10 mouse cellular contexts compared by ENCODE assay signal in the genomic region with DNA sequence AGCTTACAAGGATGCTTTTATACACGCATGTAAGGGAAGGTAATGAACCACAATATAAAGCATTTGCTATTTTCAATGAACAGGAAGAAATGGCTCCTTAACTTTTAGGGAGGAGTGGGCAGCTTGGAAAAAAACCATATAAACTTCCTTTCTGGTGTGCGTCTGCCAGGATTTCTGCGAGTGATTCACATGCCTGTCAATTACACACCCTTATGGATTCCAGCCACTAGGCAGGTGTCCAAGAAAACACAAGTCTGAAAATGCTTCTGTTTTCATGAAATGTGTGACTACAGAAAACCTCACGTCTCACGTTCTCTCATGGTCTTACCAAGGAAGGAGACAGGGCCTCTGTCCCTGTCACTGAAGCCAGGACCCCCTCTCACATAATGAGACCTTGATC.
DNase-seq lines count a peak whose midpoint lies in the region; ATAC-seq and TF ChIP-seq lines count a peak whose summit lies in the region.
"Had no signal": no experiment of that assay in that cellular context is flagged by ENCODE, and none has a peak within 500 bp of the region (broad histone marks: within the 10 kb centered on the region; RNA-seq: fewer than 3 reads in every experiment).

No protein-coding gene starts in this region.

- H3K9me3 ChIP-seq in forebrain, embryonic 14.5 days (replicated peaks; ENCODE audit: control insufficient read depth, low read length): no peaks in the 10 kb centered on the region
- H3K9me3 ChIP-seq in forebrain, embryonic 15.5 days: no peaks in the 10 kb centered on the region
- H3K9me3 ChIP-seq in midbrain, embryonic 10.5 days (replicated peaks): no peaks in the 10 kb centered on the region
- H3K9me3 ChIP-seq in midbrain, embryonic 13.5 days: no peaks in the 10 kb centered on the region
- H3K9me3 ChIP-seq in embryonic facial prominence, embryonic 15.5 days (replicated peaks): no peaks in the 10 kb centered on the region
- H3K9me3 ChIP-seq in midbrain, postnatal 0 days (ENCODE audit: low read length): no peaks in the 10 kb centered on the region
- H3K9me3 ChIP-seq: hindbrain, embryonic 15.5 days had no signal

- H3K36me3 ChIP-seq in forebrain, embryonic 14.5 days (ENCODE audit: control insufficient read depth, insufficient read depth, low read length): no peaks in the 10 kb centered on the region
- no peaks in the 10 kb centered on the region for H3K36me3 ChIP-seq in forebrain, embryonic 15.5 days
- no peaks in the 10 kb centered on the region for H3K36me3 ChIP-seq in midbrain, embryonic 10.5 days
- H3K36me3 ChIP-seq in midbrain, embryonic 13.5 days: no peaks in the 10 kb centered on the region
- no peaks in the 10 kb centered on the region for H3K36me3 ChIP-seq in embryonic facial prominence, embryonic 15.5 days
- no peaks in the 10 kb centered on the region for H3K36me3 ChIP-seq in midbrain, postnatal 0 days (ENCODE audit: insufficient read depth, low read length)
- H3K36me3 ChIP-seq: hindbrain, embryonic 15.5 days had no signal

- ATAC-seq in forebrain, embryonic 14.5 days: no peak
- ATAC-seq in forebrain, embryonic 15.5 days (replicated peaks): no peak
- no peak for ATAC-seq in midbrain, embryonic 13.5 days
- no peak for ATAC-seq in embryonic facial prominence, embryonic 15.5 days (ENCODE audit: insufficient number of reproducible peaks, low FRiP score, low TSS enrichment, low read depth)
- no peak for ATAC-seq in midbrain, postnatal 0 days (ENCODE audit: low FRiP score)

- no peak overlapping the region for H3K4me3 ChIP-seq in forebrain, embryonic 14.5 days (ENCODE audit: low read depth, low read length)
- no peak overlapping the region for H3K4me3 ChIP-seq in forebrain, embryonic 15.5 days
- no peak overlapping the region for H3K4me3 ChIP-seq in midbrain, embryonic 10.5 days
- no peak overlapping the region for H3K4me3 ChIP-seq in midbrain, embryonic 13.5 days (replicated peaks)
- H3K4me3 ChIP-seq in embryonic facial prominence, embryonic 15.5 days (replicated peaks): no peak overlapping the region
- no peak overlapping the region for H3K4me3 ChIP-seq in midbrain, postnatal 0 days (ENCODE audit: low read depth, low read length)
- H3K4me3 ChIP-seq: hindbrain, embryonic 15.5 days had no signal

- no peak overlapping the region for H3K4me2 ChIP-seq in forebrain, embryonic 14.5 days (ENCODE audit: low read length)
- no peak overlapping the region for H3K4me2 ChIP-seq in forebrain, embryonic 15.5 days (replicated peaks)
- H3K4me2 ChIP-seq in midbrain, embryonic 13.5 days (replicated peaks): no peak overlapping the region
- H3K4me2 ChIP-seq in embryonic facial prominence, embryonic 15.5 days (replicated peaks): no peak overlapping the region
- H3K4me2 ChIP-seq in midbrain, postnatal 0 days (ENCODE audit: low read depth, low read length, poor library complexity, severe bottlenecking): no peak overlapping the region
- H3K4me2 ChIP-seq: hindbrain, embryonic 15.5 days had no signal

- WGBS in forebrain, embryonic 14.5 days: 41% methylated on average over 5 of the region's 5 CpGs
- 35% methylated on average over 5 of the region's 5 CpGs for WGBS in forebrain, embryonic 15.5 days
- 91% methylated on average over 5 of the region's 5 CpGs for WGBS in midbrain, embryonic 10.5 days
- WGBS in midbrain, embryonic 13.5 days: 71% methylated on average over 5 of the region's 5 CpGs
- 27% methylated on average over 5 of the region's 5 CpGs for WGBS in embryonic facial prominence, embryonic 15.5 days
- WGBS in midbrain, postnatal 0 days: 62% methylated on average over 5 of the region's 5 CpGs

- 0 out of 2 replicates have a peak, but pooled peaks cover 4% of the 10 kb centered on the region for H3K4me1 ChIP-seq in forebrain, embryonic 14.5 days (ENCODE audit: control insufficient read depth, insufficient read depth, low read length)
- H3K4me1 ChIP-seq in forebrain, embryonic 15.5 days: peaks cover 14% of the 10 kb centered on the region
- peaks cover 21% of the 10 kb centered on the region for H3K4me1 ChIP-seq in midbrain, embryonic 10.5 days
- H3K4me1 ChIP-seq in midbrain, embryonic 13.5 days (replicated peaks): peaks cover 19% of the 10 kb centered on the region
- H3K4me1 ChIP-seq in embryonic facial prominence, embryonic 15.5 days: peaks cover 25% of the 10 kb centered on the region
- H3K4me1 ChIP-seq in midbrain, postnatal 0 days (ENCODE audit: insufficient read depth, low read length): no peaks in the 10 kb centered on the region

- H3K27ac ChIP-seq in forebrain, embryonic 14.5 days (ENCODE audit: low read depth, low read length): no peak overlapping the region
- no peak overlapping the region for H3K27ac ChIP-seq in forebrain, embryonic 15.5 days (replicated peaks)
- H3K27ac ChIP-seq in midbrain, embryonic 10.5 days (replicated peaks): peak overlapping the region; percentile 30; the same call in 1 of the 2 replicates
- no peak overlapping the region for H3K27ac ChIP-seq in midbrain, embryonic 13.5 days
- 0 out of 2 replicates have a peak overlapping the region, but pooled peaks have one; percentile 28 for H3K27ac ChIP-seq in embryonic facial prominence, embryonic 15.5 days (replicated peaks)
- no peak overlapping the region for H3K27ac ChIP-seq in midbrain, postnatal 0 days (ENCODE audit: low read depth, low read length)
- H3K27ac ChIP-seq: hindbrain, embryonic 15.5 days had no signal

- H3K27me3 ChIP-seq in forebrain, embryonic 14.5 days (replicated peaks; ENCODE audit: control insufficient read depth, insufficient read depth, low read length): no peaks in the 10 kb centered on the region
- no peaks in the 10 kb centered on the region for H3K27me3 ChIP-seq in forebrain, embryonic 15.5 days
- H3K27me3 ChIP-seq in midbrain, embryonic 10.5 days (ENCODE audit: low read depth, poor library complexity, severe bottlenecking): no peaks in the 10 kb centered on the region
- H3K27me3 ChIP-seq in midbrain, embryonic 13.5 days: no peaks in the 10 kb centered on the region
- no peaks in the 10 kb centered on the region for H3K27me3 ChIP-seq in embryonic facial prominence, embryonic 15.5 days
- H3K27me3 ChIP-seq in midbrain, postnatal 0 days (ENCODE audit: insufficient read depth, low read length): no peaks in the 10 kb centered on the region
- H3K27me3 ChIP-seq: hindbrain, embryonic 15.5 days had no signal

- no peak overlapping the region for H3K9ac ChIP-seq in forebrain, embryonic 14.5 days (ENCODE audit: low read length)
- no peak overlapping the region for H3K9ac ChIP-seq in forebrain, embryonic 15.5 days (replicated peaks)
- no peak overlapping the region for H3K9ac ChIP-seq in midbrain, embryonic 13.5 days (replicated peaks)
- no peak overlapping the region for H3K9ac ChIP-seq in embryonic facial prominence, embryonic 15.5 days
- no peak overlapping the region for H3K9ac ChIP-seq in midbrain, postnatal 0 days (replicated peaks; ENCODE audit: low read length, poor library complexity, severe bottlenecking)
- H3K9ac ChIP-seq: hindbrain, embryonic 15.5 days had no signal

- no peak for TF ChIP-seq CTCF in midbrain, postnatal 0 days (IDR thresholded peaks at IDR 0.05)

- peak; percentile 78 for DNase-seq in forebrain, embryonic 14.5 days (ENCODE audit: low spot score)
- no peak for DNase-seq in midbrain, embryonic 10.5 days (ENCODE audit: low spot score)
- peak; percentile 26 for DNase-seq in midbrain, postnatal 0 days (ENCODE audit: low spot score)
- no peak for DNase-seq in testis, postnatal 14 days (ENCODE audit: low spot score)
- DNase-seq in spleen, adult 18-20 months: no peak
- DNase-seq: thymus, postnatal 36 days had no signal

Comparison
In these comparisons a context has a peak if more than half of its experiments do, and no peak if none do; other contexts are left out.
1. DNase-seq: peak in forebrain, embryonic 14.5 days (single experiment) and midbrain, postnatal 0 days (single experiment); none in midbrain, embryonic 10.5 days (single experiment), testis, postnatal 14 days (single experiment) and spleen, adult 18-20 months (0 of 2).
2. H3K27ac ChIP-seq: peak in midbrain, embryonic 10.5 days (single experiment) and embryonic facial prominence, embryonic 15.5 days (single experiment); none in forebrain, embryonic 14.5 days (single experiment), forebrain, embryonic 15.5 days (single experiment), midbrain, embryonic 13.5 days (single experiment) and midbrain, postnatal 0 days (single experiment).